Mouse (Mus musculus): ENCODE results near the gene Zfp961. TPM values are rescaled to one million over a fixed set of nuclear protein-coding genes. Genes with fewer than 3 reads are reported as not detected.

Gene Zfp961
- polyA plus RNA-seq, 1 experiment: 3.4 TPM

GRCm38 (mm10) chr8:71964051-71964450 is 13.2 kb downstream of the Zfp961 start:
- no peaks in the 10 kb centered on the region for H3K4me1 ChIP-seq (ENCODE audit: control insufficient read depth, insufficient read depth, low read length)
- TF ChIP-seq POLR2A (IDR thresholded peaks at IDR 0.05; ENCODE audit: control insufficient read depth, low read depth, low read length) (no peak), CTCF (IDR thresholded peaks at IDR 0.05; ENCODE audit: control insufficient read depth, insufficient read depth, insufficient replicate concordance, low read depth, low read length) (no peak)
- H3K27me3 ChIP-seq (ENCODE audit: control insufficient read depth, insufficient read depth, low read length): no peaks in the 10 kb centered on the region
- no peak overlapping the region for H3K27ac ChIP-seq (ENCODE audit: control insufficient read depth, insufficient read depth, low read depth, low read length)
- H3K36me3 ChIP-seq (ENCODE audit: control insufficient read depth, insufficient read depth, low read length): no peaks in the 10 kb centered on the region
- H3K4me3 ChIP-seq (ENCODE audit: control insufficient read depth, low read depth, low read length): no peak overlapping the region

GRCm38 (mm10) chr8:71965166-71965565 is 14.3 kb downstream of the Zfp961 start:
- no peak overlapping the region for H3K4me3 ChIP-seq (ENCODE audit: control insufficient read depth, low read depth, low read length)
- H3K27ac ChIP-seq (ENCODE audit: control insufficient read depth, insufficient read depth, low read depth, low read length): no peak overlapping the region
- no peaks in the 10 kb centered on the region for H3K36me3 ChIP-seq (ENCODE audit: control insufficient read depth, insufficient read depth, low read length)
- no peaks in the 10 kb centered on the region for H3K4me1 ChIP-seq (ENCODE audit: control insufficient read depth, insufficient read depth, low read length)
- TF ChIP-seq CTCF (IDR thresholded peaks at IDR 0.05; ENCODE audit: control insufficient read depth, insufficient read depth, insufficient replicate concordance, low read depth, low read length) (no peak), POLR2A (IDR thresholded peaks at IDR 0.05; ENCODE audit: control insufficient read depth, low read depth, low read length) (no peak)
- H3K27me3 ChIP-seq (ENCODE audit: control insufficient read depth, insufficient read depth, low read length): no peaks in the 10 kb centered on the region

DNA sequence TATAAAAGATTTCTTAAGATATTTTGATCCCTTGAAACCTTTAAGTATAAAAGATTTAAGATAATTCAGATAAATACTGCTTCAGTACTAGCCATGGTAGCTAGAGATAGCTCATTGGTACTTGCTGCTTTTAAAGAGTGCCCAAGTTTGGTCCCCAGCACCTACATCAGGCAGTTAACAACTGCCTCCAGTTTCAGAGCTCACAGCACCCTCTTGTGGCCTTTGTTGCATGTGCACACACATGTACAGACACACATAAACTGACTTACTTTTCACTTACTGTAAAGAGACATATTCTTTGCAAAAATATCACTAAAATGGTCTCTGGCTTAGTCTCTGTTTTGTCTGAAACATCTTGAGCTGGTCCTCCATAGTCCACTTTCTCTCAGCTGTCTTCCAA is 15.6 kb downstream of the Zfp961 start:
- H3K27ac ChIP-seq (ENCODE audit: control insufficient read depth, insufficient read depth, low read depth, low read length): no peak overlapping the region
- H3K27me3 ChIP-seq (ENCODE audit: control insufficient read depth, insufficient read depth, low read length): no peaks in the 10 kb centered on the region
- H3K36me3 ChIP-seq (ENCODE audit: control insufficient read depth, insufficient read depth, low read length): no peaks in the 10 kb centered on the region
- H3K4me3 ChIP-seq (ENCODE audit: control insufficient read depth, low read depth, low read length): no peak overlapping the region
- no peaks in the 10 kb centered on the region for H3K4me1 ChIP-seq (ENCODE audit: control insufficient read depth, insufficient read depth, low read length)
- TF ChIP-seq CTCF (IDR thresholded peaks at IDR 0.05; ENCODE audit: control insufficient read depth, insufficient read depth, insufficient replicate concordance, low read depth, low read length): no peak

GRCm38 (mm10) chr8:71967261-71967660 is 16.4 kb downstream of the Zfp961 start:
- Histone ChIP-seq H3K36me3 (ENCODE audit: control insufficient read depth, insufficient read depth, low read length) (no peaks in the 10 kb centered on the region), H3K27ac (ENCODE audit: control insufficient read depth, insufficient read depth, low read depth, low read length) (no peak overlapping the region), H3K4me3 (ENCODE audit: control insufficient read depth, low read depth, low read length) (no peak overlapping the region)

DNA sequence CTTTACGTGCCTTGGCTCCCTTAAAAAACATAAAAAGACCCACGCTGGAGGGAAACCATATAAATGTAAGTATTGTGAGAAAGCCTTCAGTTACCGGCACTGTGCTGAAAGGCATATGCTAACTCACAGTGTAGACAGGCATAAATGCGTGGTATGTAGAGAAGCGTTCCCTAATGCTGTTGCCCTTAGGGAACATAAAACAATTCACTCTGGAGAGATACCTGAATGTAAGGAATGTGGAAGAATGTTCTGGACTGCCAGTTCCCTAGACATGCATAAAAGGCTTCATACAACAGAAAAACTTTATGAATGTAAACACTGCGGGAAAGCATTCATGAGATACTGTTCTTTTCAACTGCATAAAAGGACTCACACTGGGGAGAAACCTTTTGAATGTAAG is 17.3 kb downstream of the Zfp961 start:
- Histone ChIP-seq H3K27ac (ENCODE audit: control insufficient read depth, insufficient read depth, low read depth, low read length) (no peak overlapping the region), H3K27me3 (ENCODE audit: control insufficient read depth, insufficient read depth, low read length) (no peaks in the 10 kb centered on the region), H3K36me3 (ENCODE audit: control insufficient read depth, insufficient read depth, low read length) (no peaks in the 10 kb centered on the region), H3K4me1 (ENCODE audit: control insufficient read depth, insufficient read depth, low read length) (no peaks in the 10 kb centered on the region), H3K4me3 (ENCODE audit: control insufficient read depth, low read depth, low read length) (no peak overlapping the region)
- TF ChIP-seq CTCF (IDR thresholded peaks at IDR 0.05; ENCODE audit: control insufficient read depth, insufficient read depth, insufficient replicate concordance, low read depth, low read length) (no peak), POLR2A (IDR thresholded peaks at IDR 0.05; ENCODE audit: control insufficient read depth, low read depth, low read length) (no peak)

More at GRCm38 (mm10) chr8:71967261-71967660, 16.4 kb downstream of the Zfp961 start:
- no peaks in the 10 kb centered on the region for H3K4me1 ChIP-seq (ENCODE audit: control insufficient read depth, insufficient read depth, low read length)
- TF ChIP-seq CTCF (IDR thresholded peaks at IDR 0.05; ENCODE audit: control insufficient read depth, insufficient read depth, insufficient replicate concordance, low read depth, low read length): no peak
- TF ChIP-seq POLR2A (IDR thresholded peaks at IDR 0.05; ENCODE audit: control insufficient read depth, low read depth, low read length): no peak
- H3K27me3 ChIP-seq (ENCODE audit: control insufficient read depth, insufficient read depth, low read length): no peaks in the 10 kb centered on the region

GRCm38 (mm10) chr8:71968636-71969035 is 17.8 kb downstream of the Zfp961 start:
- TF ChIP-seq CTCF (IDR thresholded peaks at IDR 0.05; ENCODE audit: control insufficient read depth, insufficient read depth, insufficient replicate concordance, low read depth, low read length): no peak
- TF ChIP-seq POLR2A (IDR thresholded peaks at IDR 0.05; ENCODE audit: control insufficient read depth, low read depth, low read length): no peak
- Histone ChIP-seq H3K27ac (ENCODE audit: control insufficient read depth, insufficient read depth, low read depth, low read length) (no peak overlapping the region), H3K27me3 (ENCODE audit: control insufficient read depth, insufficient read depth, low read length) (no peaks in the 10 kb centered on the region), H3K36me3 (ENCODE audit: control insufficient read depth, insufficient read depth, low read length) (no peaks in the 10 kb centered on the region), H3K4me1 (ENCODE audit: control insufficient read depth, insufficient read depth, low read length) (no peaks in the 10 kb centered on the region), H3K4me3 (ENCODE audit: control insufficient read depth, low read depth, low read length) (no peak overlapping the region)

- H3K27me3 ChIP-seq (ENCODE audit: control insufficient read depth, insufficient read depth, low read length): no peaks in the 10 kb centered on the region
- H3K27ac ChIP-seq (ENCODE audit: control insufficient read depth, insufficient read depth, low read depth, low read length): no peak overlapping the region
- no peaks in the 10 kb centered on the region for H3K36me3 ChIP-seq (ENCODE audit: control insufficient read depth, insufficient read depth, low read length)
- no peak overlapping the region for H3K4me3 ChIP-seq (ENCODE audit: control insufficient read depth, low read depth, low read length)
- H3K4me1 ChIP-seq (ENCODE audit: control insufficient read depth, insufficient read depth, low read length): no peaks in the 10 kb centered on the region
- TF ChIP-seq POLR2A (IDR thresholded peaks at IDR 0.05; ENCODE audit: control insufficient read depth, low read depth, low read length): no peak
- no peak for TF ChIP-seq CTCF (IDR thresholded peaks at IDR 0.05; ENCODE audit: control insufficient read depth, insufficient read depth, insufficient replicate concordance, low read depth, low read length)
Measured at GRCm38 (mm10) chr8:71971945-71972344, 21.1 kb downstream of the Zfp961 start.

- no peaks in the 10 kb centered on the region for H3K36me3 ChIP-seq (ENCODE audit: control insufficient read depth, insufficient read depth, low read length)
- H3K4me3 ChIP-seq (ENCODE audit: control insufficient read depth, low read depth, low read length): no peak overlapping the region
- no peak overlapping the region for H3K27ac ChIP-seq (ENCODE audit: control insufficient read depth, insufficient read depth, low read depth, low read length)
- H3K4me1 ChIP-seq (ENCODE audit: control insufficient read depth, insufficient read depth, low read length): no peaks in the 10 kb centered on the region
- H3K27me3 ChIP-seq (ENCODE audit: control insufficient read depth, insufficient read depth, low read length): no peaks in the 10 kb centered on the region
- TF ChIP-seq CTCF (IDR thresholded peaks at IDR 0.05; ENCODE audit: control insufficient read depth, insufficient read depth, insufficient replicate concordance, low read depth, low read length) (no peak), POLR2A (IDR thresholded peaks at IDR 0.05; ENCODE audit: control insufficient read depth, low read depth, low read length) (no peak)
Measured at GRCm38 (mm10) chr8:71974211-71974610, 23.4 kb downstream of the Zfp961 start.
